11 mouse cellular contexts compared by ENCODE assay signal in genomic region chr1:193330626-193331025, GRCm38 (mm10). TPM values are rescaled to one million over a fixed set of nuclear protein-coding genes. Genes with fewer than 3 reads are reported as not detected.
DNase-seq lines count a peak whose midpoint lies in the region; ATAC-seq and TF ChIP-seq lines count a peak whose summit lies in the region.
"Had no signal": no experiment of that assay in that cellular context is flagged by ENCODE, and none has a peak within 500 bp of the region (broad histone marks: within the 10 kb centered on the region; RNA-seq: fewer than 3 reads in every experiment).

No protein-coding gene starts in this region.

- WGBS in hindbrain, embryonic 13.5 days = 86% methylated on average over 7 of the region's 7 CpGs
- 80% methylated on average over 7 of the region's 7 CpGs for WGBS in hindbrain, embryonic 11.5 days
- WGBS in neural tube, embryonic 13.5 days = 87% methylated on average over 7 of the region's 7 CpGs

- no peaks in the 10 kb centered on the region for H3K27me3 ChIP-seq in hindbrain, embryonic 13.5 days
- no peaks in the 10 kb centered on the region for H3K27me3 ChIP-seq in hindbrain, embryonic 11.5 days (ENCODE audit: control insufficient read depth, insufficient read depth, low read length)
- no peaks in the 10 kb centered on the region for H3K27me3 ChIP-seq in neural tube, embryonic 13.5 days
- H3K27me3 ChIP-seq: CH12.LX had no signal

- no peak overlapping the region for H3K4me2 ChIP-seq in hindbrain, embryonic 13.5 days
- no peak overlapping the region for H3K4me2 ChIP-seq in hindbrain, embryonic 11.5 days (replicated peaks; ENCODE audit: low read depth, low read length)
- H3K4me2 ChIP-seq in neural tube, embryonic 13.5 days = no peak overlapping the region

- H3K9ac ChIP-seq in hindbrain, embryonic 13.5 days = 0 out of 2 replicates have a peak overlapping the region, but pooled peaks have one; percentile 13
- no peak overlapping the region for H3K9ac ChIP-seq in hindbrain, embryonic 11.5 days (ENCODE audit: low read depth, low read length)
- H3K9ac ChIP-seq in neural tube, embryonic 13.5 days = no peak overlapping the region
- H3K9ac ChIP-seq: liver, postnatal 0 days had no signal

- intact Hi-C loops in gastrocnemius, adult 2 months (cut with DNase I) = loop anchor here (1.0 kb wide), 2 partner anchors 33 to 46 kb away; no protein-coding TSS in a partner anchor

- H3K4me3 ChIP-seq in gastrocnemius, adult 2 months = no peak overlapping the region
- H3K4me3 ChIP-seq in hindbrain, embryonic 13.5 days = no peak overlapping the region
- H3K4me3 ChIP-seq in hindbrain, embryonic 11.5 days (ENCODE audit: low read depth, low read length) = no peak overlapping the region
- H3K4me3 ChIP-seq in neural tube, embryonic 13.5 days = no peak overlapping the region

- no peaks in the 10 kb centered on the region for H3K9me3 ChIP-seq in hindbrain, embryonic 13.5 days
- H3K9me3 ChIP-seq in hindbrain, embryonic 11.5 days (ENCODE audit: control insufficient read depth, low read length) = no peaks in the 10 kb centered on the region
- H3K9me3 ChIP-seq in neural tube, embryonic 13.5 days = no peaks in the 10 kb centered on the region

- H3K27ac ChIP-seq in gastrocnemius, adult 2 months = peak overlapping the region; percentile 81
- H3K27ac ChIP-seq in hindbrain, embryonic 13.5 days = 0 out of 2 replicates have a peak overlapping the region, but pooled peaks have one; percentile 18
- H3K27ac ChIP-seq in hindbrain, embryonic 11.5 days (ENCODE audit: low read depth, low read length) = no peak overlapping the region
- no peak overlapping the region for H3K27ac ChIP-seq in neural tube, embryonic 13.5 days (replicated peaks)

- peak; percentile 52 for DNase-seq in cerebellum, adult 11 months
- DNase-seq in cerebellum, postnatal 4 days (ENCODE audit: low spot score in 2 of 2) = no peak
- DNase-seq in gastrocnemius, adult 2 months = no peak
- DNase-seq in gastrocnemius, adult 18-20 months (ENCODE audit: low spot score) = no peak
- DNase-seq in hindbrain, embryonic 11.5 days (ENCODE audit: low spot score) = no peak
- DNase-seq in neural tube, embryonic 10.5 days (ENCODE audit: extremely low spot score, low spot score) = no peak

- no peak for TF ChIP-seq CTCF in gastrocnemius, adult 2 months (IDR thresholded peaks at IDR 0.05)

- peaks cover 37% of the 10 kb centered on the region for H3K4me1 ChIP-seq in hindbrain, embryonic 13.5 days (replicated peaks)
- no peaks in the 10 kb centered on the region for H3K4me1 ChIP-seq in hindbrain, embryonic 11.5 days (replicated peaks; ENCODE audit: control insufficient read depth, insufficient read depth, low read length)
- peaks cover 26% of the 10 kb centered on the region for H3K4me1 ChIP-seq in neural tube, embryonic 13.5 days (replicated peaks)

- ATAC-seq in hindbrain, embryonic 13.5 days (ENCODE audit: low FRiP score) = no peak
- ATAC-seq in hindbrain, embryonic 11.5 days (ENCODE audit: low FRiP score) = no peak
- 0 out of 2 replicates have a peak, but pooled peaks have one; percentile 1 for ATAC-seq in neural tube, embryonic 13.5 days (ENCODE audit: low read depth)

- H3K36me3 ChIP-seq in hindbrain, embryonic 13.5 days = no peaks in the 10 kb centered on the region
- H3K36me3 ChIP-seq in hindbrain, embryonic 11.5 days (ENCODE audit: control insufficient read depth, insufficient read depth, low read length) = no peaks in the 10 kb centered on the region
- H3K36me3 ChIP-seq in neural tube, embryonic 13.5 days = no peaks in the 10 kb centered on the region

RNA-seq across cellular contexts. Expression of gene Camk1g, which starts 39.5 kb away (rescaled TPM):
- under 1 TPM in 1 of 2 experiments, not detected in 1; 0.22 TPM for total RNA-seq in gastrocnemius, adult 2 months (2021)
- total RNA-seq in gastrocnemius, adult 18-20 months (2021) = under 1 TPM in 1 of 2 experiments, not detected in 1; 0.40 TPM
- 31.7 and 35.5 TPM in 2 replicates for polyA plus RNA-seq in hindbrain, embryonic 13.5 days (2015; fragmentation: Nextera tagmentation; extraction: Ambion mirVana)
- 12.2 and 13.7 TPM in 2 replicates for polyA plus RNA-seq in hindbrain, embryonic 11.5 days (2014; fragmentation: Nextera tagmentation; extraction: Ambion mirVana)
- polyA plus RNA-seq in neural tube, embryonic 13.5 days (2015; fragmentation: Nextera tagmentation; extraction: Ambion mirVana) = 31.8 and 34.3 TPM in 2 replicates
- total RNA-seq: CH12.LX had no signal
- polyA plus RNA-seq: inflammation-experienced regulatory T-cells, adult 6 months had no signal

RNA-seq across cellular contexts. Expression of gene G0s2, which starts 57.6 kb away (rescaled TPM):
- 10 to 100 TPM; 18.7 to 29.3 TPM for total RNA-seq in gastrocnemius, adult 2 months (2021)
- total RNA-seq in gastrocnemius, adult 18-20 months (2021) = 10 to 100 TPM; 10.7 to 19.6 TPM
- polyA plus RNA-seq in hindbrain, embryonic 13.5 days (2015; fragmentation: Nextera tagmentation; extraction: Ambion mirVana) = 6.2 and 6.5 TPM in 2 replicates
- 6.3 and 7.5 TPM in 2 replicates for polyA plus RNA-seq in hindbrain, embryonic 11.5 days (2014; fragmentation: Nextera tagmentation; extraction: Ambion mirVana)
- 6.2 and 6.7 TPM in 2 replicates for polyA plus RNA-seq in neural tube, embryonic 13.5 days (2015; fragmentation: Nextera tagmentation; extraction: Ambion mirVana)
- total RNA-seq: CH12.LX had no signal

Comparison
In these comparisons a context has a peak if more than half of its experiments do, and no peak if none do; other contexts are left out.
1. H3K27ac ChIP-seq: peak in gastrocnemius, adult 2 months (single experiment) and hindbrain, embryonic 13.5 days (single experiment); none in hindbrain, embryonic 11.5 days (single experiment) and neural tube, embryonic 13.5 days (single experiment).